Mouse (Mus musculus) kidney, adult 2 months (tissue): ENCODE results near the gene Snx17. TPM values are rescaled to one million over a fixed set of nuclear protein-coding genes. Genes with fewer than 3 reads are reported as not detected.

ENCODE experiments used
- DNase-seq: peaks from one replicate; pipeline ENCODE4 v3.0.0; 2021
- H3K27ac ChIP-seq: fragments of 200-500 bp; 2 replicates; pipeline ENCODE4 v1.5.1; 2012; ENCODE audit warnings: low read depth, low read length, control low read depth, inconsistent platforms; ENCODE audit not compliant: insufficient read depth
- H3K27me3 ChIP-seq: fragments of 200-500 bp; replicated peaks from 2 replicates; pipeline ENCODE4 v1.6.1; 2012; ENCODE audit warnings: mild to moderate bottlenecking, moderate library complexity, low read length, inconsistent platforms; ENCODE audit not compliant: control insufficient read depth, insufficient read depth
- H3K36me3 ChIP-seq: fragments of 200-500 bp; 2 replicates; pipeline ENCODE4 v1.6.1; 2012; ENCODE audit warnings: mild to moderate bottlenecking, moderate library complexity, low read length, inconsistent platforms; ENCODE audit not compliant: control insufficient read depth, insufficient read depth
- H3K4me1 ChIP-seq: fragments of 200-500 bp; 2 replicates; pipeline ENCODE4 v1.6.1; 2011; ENCODE audit warnings: low read length; ENCODE audit not compliant: control insufficient read depth, insufficient read depth
- H3K4me3 ChIP-seq: fragments of 200-500 bp; 2 replicates; pipeline ENCODE4 v1.5.1; 2011; ENCODE audit warnings: mild to moderate bottlenecking, low read depth, low read length, control low read depth; ENCODE audit not compliant: insufficient read depth
- CTCF ChIP-seq: fragments of 200-500 bp; conservative IDR thresholded peaks from 2 replicates; pipeline ENCODE4 v1.5.1; 2011; ENCODE audit warnings: low read depth, mild to moderate bottlenecking, control low read depth, low read length, moderate library complexity, mixed read lengths; ENCODE audit not compliant: insufficient read depth, insufficient read length
- POLR2A ChIP-seq: fragments of 200-500 bp; IDR thresholded peaks from one replicate; pipeline ENCODE4 v1.6.1; 2011; ENCODE audit warnings: low read depth, low read length, control low read depth
- WGBS: fragments of 180-500 bp; shearing (Covaris S2); methylation state at CpG from one replicate; pipeline ENCODE4 v1.1.7; 2018; 5-methylcytosine and 5-hydroxymethylcytosine counted together
- polyA plus RNA-seq: library from polyadenylated mRNA; depleted of rRNA; stranded (reverse); fragments of >200 nt; gene quantifications from 2 replicates; pipeline ENCODE4 v1.2.3, GENCODE M21; 2012

The Snx17 gene
- polyA plus RNA-seq, 1 experiment = 94.1 TPM

GRCm38 (mm10) chr5:31219911-31220447, 27.0 kb downstream of the Snx17 start:
- Histone ChIP-seq H3K4me1 (no peaks in the 10 kb centered on the region), H3K36me3 (no peaks in the 10 kb centered on the region), H3K27me3 (no peaks in the 10 kb centered on the region), H3K4me3 (peak overlapping the region; percentile 93), H3K27ac (peak overlapping the region; percentile 52)
- TF ChIP-seq POLR2A = no peak
- no peak for TF ChIP-seq CTCF
- WGBS = under 1% methylated on average over 40 of the region's 40 CpGs
- DNase-seq = peak; percentile 45

DNA sequence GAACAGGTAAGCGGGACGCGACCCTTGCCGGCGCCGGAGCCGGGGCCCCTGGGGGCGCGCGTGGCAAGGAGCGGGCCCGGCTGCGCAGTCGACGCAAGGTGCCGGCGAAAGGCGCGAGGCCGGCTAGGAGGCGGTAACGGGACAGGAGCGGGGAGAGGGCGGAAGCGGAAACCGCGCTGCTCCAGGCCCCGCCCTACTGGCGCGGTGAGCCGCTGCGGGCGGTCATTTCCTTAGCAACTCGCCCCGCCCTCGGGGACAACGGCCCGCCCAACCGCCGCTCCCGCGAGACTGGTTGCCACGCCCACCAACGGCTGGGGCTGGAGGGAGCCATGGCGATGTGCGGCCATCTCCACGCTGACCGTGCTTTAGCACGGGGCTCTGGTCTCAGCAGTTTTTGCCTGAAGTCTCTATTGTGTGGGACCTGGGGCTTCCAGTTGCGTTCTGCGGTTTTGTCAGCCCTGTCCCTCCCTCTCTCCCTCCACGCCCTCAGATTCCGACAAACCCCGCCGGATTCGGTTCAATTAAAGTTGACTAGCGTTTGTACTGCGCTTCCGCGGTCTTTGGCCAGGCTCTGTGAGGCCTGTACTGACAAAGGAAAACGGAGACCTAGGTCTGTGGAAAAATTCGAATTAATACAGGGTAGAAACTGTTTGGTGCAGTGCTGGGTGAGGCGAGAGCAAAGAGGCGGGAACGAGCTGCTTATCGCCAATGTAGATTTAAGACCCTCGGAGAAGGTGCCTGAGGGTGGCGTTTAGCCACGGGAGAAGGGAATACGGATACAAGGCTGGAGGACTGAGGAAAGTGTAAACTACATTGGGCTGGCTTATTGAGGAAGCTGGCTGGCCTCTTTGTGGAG, 27.6 kb downstream of the Snx17 start, which contains the start of gene Ppm1g:
TSS of gene Ppm1g (minus strand) at position 240 of the 856 bp plus-strand sequence.
- peak within 1 kb of the TSS; percentile 93 for H3K4me3 ChIP-seq
- H3K4me1 ChIP-seq = no peaks in the 10 kb centered on the region
- peak; percentile 98 for DNase-seq
- WGBS = under 1% methylated on average over 70 of the region's 70 CpGs
- TF ChIP-seq CTCF (no peak), POLR2A (peak; percentile 95)
- no peaks in the 10 kb centered on the region for H3K36me3 ChIP-seq
- H3K27me3 ChIP-seq = no peaks in the 10 kb centered on the region
- peak within 1 kb of the TSS; percentile 63 for H3K27ac ChIP-seq

- WGBS = 16% methylated on average over 11 of the region's 11 CpGs
- H3K27me3 ChIP-seq = no peaks in the 10 kb centered on the region
- H3K4me3 ChIP-seq = peak overlapping the region; percentile 77
- H3K36me3 ChIP-seq = no peaks in the 10 kb centered on the region
- no peak for TF ChIP-seq POLR2A
- TF ChIP-seq CTCF = peak; percentile 37
- peak overlapping the region; percentile 63; the same call in 1 of the 2 replicates for H3K27ac ChIP-seq
- DNase-seq = peak; percentile 50
- H3K4me1 ChIP-seq = no peaks in the 10 kb centered on the region
Measured at GRCm38 (mm10) chr5:31221304-31221945, 28.4 kb downstream of the Snx17 start.

DNA sequence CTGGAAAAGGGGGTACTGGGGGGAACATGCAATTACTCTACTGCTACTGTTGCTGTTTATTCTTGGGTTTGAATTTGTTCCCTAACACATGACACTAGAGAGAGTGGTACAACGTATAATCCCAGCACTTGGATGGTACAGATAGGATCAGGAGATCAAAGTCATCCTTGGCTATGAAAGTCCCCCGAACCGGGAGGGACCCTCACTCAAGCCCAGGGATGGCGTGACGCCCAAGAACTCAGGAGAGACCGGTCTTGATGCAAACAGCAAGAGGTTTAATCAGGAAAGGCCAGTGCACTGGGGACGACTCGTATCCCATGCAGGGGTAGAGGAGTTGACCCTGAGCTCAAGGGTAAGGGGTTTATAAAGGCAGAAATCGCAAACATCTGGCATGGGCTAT, 29.7 kb downstream of the Snx17 start:
- Histone ChIP-seq H3K27ac (no peak overlapping the region), H3K4me1 (no peaks in the 10 kb centered on the region)
- 91% methylated on average over 9 of the region's 9 CpGs for WGBS

DNA sequence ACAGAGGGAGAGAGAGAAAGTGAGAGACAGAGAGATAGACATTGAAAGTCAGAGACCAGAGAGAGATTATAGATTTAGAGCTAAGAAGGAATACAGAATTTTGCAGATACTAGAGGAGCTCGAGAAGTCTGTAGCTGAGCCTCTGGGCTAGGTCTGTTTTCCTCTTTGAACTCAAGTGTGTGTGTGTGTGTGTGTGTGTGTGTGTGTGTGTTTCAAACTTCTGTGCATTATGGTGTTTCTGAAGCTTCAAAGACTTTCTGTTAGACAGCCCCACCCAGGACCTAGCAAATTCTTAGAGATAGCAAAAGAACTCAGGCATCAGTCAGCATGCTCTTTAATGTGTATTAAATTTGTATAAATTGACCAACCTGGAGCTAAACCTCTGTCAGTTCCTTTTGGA, 33.6 kb downstream of the Snx17 start:
- H3K27ac ChIP-seq = no peak overlapping the region
- WGBS = 74% methylated on average over 1 of the region's 1 CpGs
- DNase-seq = no peak

More for the DNA sequence above, 29.7 kb downstream of the Snx17 start:
- TF ChIP-seq CTCF (no peak), POLR2A (no peak)
- Histone ChIP-seq H3K4me3 (no peak overlapping the region), H3K27me3 (no peaks in the 10 kb centered on the region), H3K36me3 (no peaks in the 10 kb centered on the region)
- DNase-seq = no peak

DNA sequence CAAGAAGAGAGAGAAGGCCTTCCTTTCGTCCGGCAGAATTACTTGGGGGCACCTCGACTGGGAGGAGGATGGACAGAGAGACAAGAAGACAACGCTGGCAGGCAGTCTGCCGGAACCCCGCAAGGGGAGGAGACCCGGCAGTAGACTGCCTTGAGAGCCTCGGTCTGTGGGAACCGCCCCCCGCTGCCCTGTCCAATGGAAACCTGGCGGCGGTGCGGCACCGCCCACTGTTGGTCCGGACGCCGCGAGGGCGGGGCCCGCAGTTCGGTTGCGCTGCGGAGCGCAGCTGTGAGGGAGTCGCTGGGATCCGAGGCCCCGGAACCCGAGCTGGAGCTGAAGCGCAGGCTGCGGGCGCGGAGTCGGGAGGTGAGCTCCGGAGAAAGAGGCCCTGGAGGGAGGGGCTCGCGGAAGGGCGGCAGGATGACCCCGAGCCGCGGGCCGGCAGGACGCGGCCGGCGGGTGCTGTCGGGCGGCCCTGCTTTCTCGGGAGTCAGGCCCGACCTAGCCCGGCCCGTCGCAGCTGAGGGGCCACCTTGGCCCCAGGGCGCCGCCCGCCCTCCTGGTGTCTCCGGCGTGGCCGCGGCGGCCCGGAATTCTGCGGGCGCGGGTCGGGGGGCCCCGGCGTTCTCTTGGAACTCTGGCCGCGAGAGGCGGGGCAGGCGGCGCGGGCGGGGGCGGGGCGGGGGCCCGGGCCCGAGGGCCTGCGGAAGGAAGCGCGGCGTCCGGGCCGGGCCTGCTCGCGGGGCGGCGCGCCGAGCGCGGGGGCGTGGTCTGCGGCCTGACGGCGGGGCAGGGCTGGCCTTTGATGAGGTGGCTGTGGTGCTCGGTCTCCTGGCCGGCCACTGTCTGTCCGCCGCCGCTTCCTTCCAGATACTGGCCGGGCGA, 47.9 kb downstream of the Snx17 start, which contains the start of the genes Nrbp1 and Gm9970:
TSS of gene Nrbp1 (plus strand) at position 228 of the 885 bp plus-strand sequence.
TSS of gene Gm9970 (minus strand) at position 596 of the 885 bp plus-strand sequence.
- H3K4me1 ChIP-seq = peaks cover 7% of the 10 kb centered on the region; the same call in 1 of the 2 replicates
- under 1% methylated on average over 103 of the region's 103 CpGs for WGBS
- H3K4me3 ChIP-seq = peak within 1 kb of the TSS; percentile 97
- DNase-seq = peak; percentile 98
- peak within 1 kb of the TSS; percentile 94 for H3K27ac ChIP-seq
- TF ChIP-seq POLR2A (peak; percentile 69), CTCF (no peak)
- no peaks in the 10 kb centered on the region for H3K27me3 ChIP-seq
- H3K36me3 ChIP-seq = peaks cover 4% of the 10 kb centered on the region; the same call in 1 of the 2 replicates

More for the DNA sequence above, 33.6 kb downstream of the Snx17 start:
- no peaks in the 10 kb centered on the region for H3K27me3 ChIP-seq
- H3K4me3 ChIP-seq = no peak overlapping the region
- no peaks in the 10 kb centered on the region for H3K4me1 ChIP-seq
- H3K36me3 ChIP-seq = no peaks in the 10 kb centered on the region
- TF ChIP-seq POLR2A (no peak), CTCF (no peak)
